Mouse (Mus musculus) midbrain, embryonic 15.5 days (tissue): ENCODE measurements around the gene Il1b. TPM values are rescaled to one million over a fixed set of nuclear protein-coding genes. Genes with fewer than 3 reads are reported as not detected.

Experiments used
- polyA plus RNA-seq: library from polyadenylated mRNA; unstranded; fragments of >200 nt; fragmentation: Nextera tagmentation; extraction: Ambion mirVana; gene quantifications from 2 replicates; pipeline ENCODE4 v1.2.1, GENCODE M21; 2015

Il1b gene
- polyA plus RNA-seq, 1 experiment from 2014 or later, result not detected

Other genes starting within 250 kb of the Il1b start
- 19.6 and 20.3 TPM in 2 replicates for gene Chchd5, start 241.4 kb downstream of the Il1b start, polyA plus RNA-seq
- 57.4 and 60.4 TPM in 2 replicates for gene Slc20a1, start 172.4 kb downstream of the Il1b start, polyA plus RNA-seq
- 6.7 and 8.8 TPM in 2 replicates for gene Ckap2l, start 73.9 kb downstream of the Il1b start, polyA plus RNA-seq
- 0.13 and 0.29 TPM in 2 replicates for gene Il1a, start 61.2 kb downstream of the Il1b start, polyA plus RNA-seq
- not detected in 2 replicates for gene F830045P16Rik, start 165.5 kb upstream of the Il1b start, polyA plus RNA-seq
- 39.5 and 40.5 TPM in 2 replicates for gene Sirpa, start 221.7 kb upstream of the Il1b start, polyA plus RNA-seq